Mouse (Mus musculus): ENCODE measurements around the gene Fga. TPM values are rescaled to one million over a fixed set of nuclear protein-coding genes. Genes with fewer than 3 reads are reported as not detected.

Gene Fga
- polyA plus RNA-seq, 1 experiment from 2014 or later = 0.20 TPM

DNA sequence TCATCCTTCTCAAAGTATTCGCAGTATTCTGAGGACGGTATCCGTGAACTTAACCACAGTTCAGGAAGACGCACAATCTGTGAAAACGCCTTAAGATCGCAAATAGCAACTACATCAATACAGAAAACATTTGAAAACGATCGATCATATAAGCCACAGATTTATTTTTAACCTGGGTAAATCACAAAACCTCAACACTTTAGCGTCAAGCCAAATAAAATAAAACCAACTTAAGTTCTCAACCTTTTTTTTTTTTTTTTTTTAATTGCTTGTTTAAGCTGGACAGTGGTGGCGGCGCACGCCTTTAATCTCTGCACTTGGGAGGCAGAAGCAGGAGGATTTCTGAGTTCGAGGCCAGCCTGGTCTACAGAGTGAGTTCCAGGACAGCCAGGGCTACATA is 28.9 kb downstream of the Fga start:
- H3K4me2 ChIP-seq = peak overlapping the region; percentile 54
- DNase-seq = peak; percentile 13
- peaks cover 27% of the 10 kb centered on the region for H3K36me3 ChIP-seq (ENCODE audit: insufficient read depth)
- H3K27ac ChIP-seq (ENCODE audit: low read depth) = no peak overlapping the region
- no peak overlapping the region for H3K9ac ChIP-seq
- no peak; the same call in 1 of the 2 replicates for ATAC-seq (ENCODE audit: insufficient read depth)
- 34% methylated on average over 13 of the region's 13 CpGs for WGBS
- peak overlapping the region; percentile 81 for H3K4me3 ChIP-seq (ENCODE audit: low read depth, low read length)
- H3K9me3 ChIP-seq (ENCODE audit: low read depth, low read length) = no peaks in the 10 kb centered on the region
- H3K4me1 ChIP-seq (ENCODE audit: insufficient read depth) = peaks cover 9% of the 10 kb centered on the region
- no peak for TF ChIP-seq CTCF (IDR thresholded peaks at IDR 0.05; ENCODE audit: low read depth)
- no peaks in the 10 kb centered on the region for H3K27me3 ChIP-seq (ENCODE audit: insufficient read depth, low read length)

DNA sequence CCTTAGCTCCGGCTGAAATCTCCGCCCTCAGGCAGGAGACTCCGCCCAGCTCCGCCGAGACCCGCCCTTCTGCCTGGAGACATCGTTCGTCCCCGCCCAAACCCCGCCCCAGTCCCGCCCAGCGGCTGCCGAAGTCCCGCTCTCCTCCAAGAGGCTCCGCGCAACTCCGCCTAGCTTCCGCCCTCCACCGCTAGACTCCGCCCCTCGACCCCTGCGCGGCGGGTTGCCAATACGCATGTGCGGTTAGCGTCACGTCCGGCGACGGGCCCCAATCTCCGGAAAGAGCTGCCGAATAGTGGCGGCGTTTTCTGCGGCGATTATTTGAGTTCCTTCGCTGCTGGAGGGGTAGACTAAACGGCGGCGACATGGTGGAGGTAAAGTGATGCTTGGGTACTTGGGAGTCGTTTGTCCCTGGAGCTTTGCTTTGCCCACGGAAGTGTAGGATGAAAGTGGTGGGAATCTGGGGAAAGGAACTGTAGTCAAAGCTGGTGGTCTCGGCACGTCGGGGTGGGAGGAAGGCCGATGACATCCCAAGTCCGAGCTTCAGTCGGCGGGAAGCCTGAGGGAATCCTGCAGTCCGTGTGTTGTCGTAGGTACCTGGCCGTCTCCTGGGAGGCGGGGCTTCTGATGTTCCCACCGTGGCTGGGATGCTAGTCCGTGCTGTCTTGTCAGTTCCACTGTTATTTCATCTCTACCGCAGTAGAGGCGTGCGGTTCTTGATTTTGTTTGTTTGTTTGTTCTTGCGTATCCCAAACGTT is 29.6 kb downstream of the Fga start, which contains the start of gene Plrg1:
TSS of gene Plrg1 (plus strand) at position 242 of the 758 bp plus-strand sequence.
- peak within 1 kb of the TSS; percentile 83 for H3K27ac ChIP-seq (ENCODE audit: low read depth)
- peak; percentile 98 for ATAC-seq (ENCODE audit: insufficient read depth)

DNA sequence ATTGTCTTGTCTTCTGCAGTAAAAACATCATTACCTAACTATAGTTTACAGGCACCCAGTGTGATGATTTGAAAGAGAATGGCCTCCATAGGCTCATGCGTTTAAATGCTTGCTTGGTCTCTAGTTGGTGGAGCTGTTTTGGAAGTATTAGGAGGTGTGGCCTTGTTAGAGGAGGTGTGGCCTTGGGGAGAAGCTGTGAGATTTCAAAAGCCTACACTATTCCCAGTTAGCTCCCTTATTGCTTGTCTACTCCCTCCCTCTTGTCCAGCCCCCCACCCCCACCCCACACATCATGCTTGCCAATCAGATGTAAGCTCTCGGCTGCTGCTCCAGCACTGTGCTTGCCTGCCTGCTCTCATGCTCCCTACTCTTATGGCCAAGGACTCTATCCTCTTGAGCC is 31.2 kb downstream of the Fga start:
- H3K4me2 ChIP-seq = no peak overlapping the region
- peaks cover 9% of the 10 kb centered on the region for H3K4me1 ChIP-seq (ENCODE audit: insufficient read depth)
- no peak for ATAC-seq (ENCODE audit: insufficient read depth)
- H3K27me3 ChIP-seq (ENCODE audit: insufficient read depth, low read length) = no peaks in the 10 kb centered on the region
- H3K9me3 ChIP-seq (ENCODE audit: low read depth, low read length) = no peaks in the 10 kb centered on the region
- WGBS = 89% methylated on average over 2 of the region's 2 CpGs
- H3K9ac ChIP-seq = no peak overlapping the region
- peaks cover 50% of the 10 kb centered on the region for H3K36me3 ChIP-seq (ENCODE audit: insufficient read depth)
- TF ChIP-seq CTCF (IDR thresholded peaks at IDR 0.05; ENCODE audit: low read depth) = no peak
- no peak overlapping the region for H3K27ac ChIP-seq (ENCODE audit: low read depth)
- no peak for DNase-seq
- no peak overlapping the region for H3K4me3 ChIP-seq (ENCODE audit: low read depth, low read length)

More for the DNA sequence above, 29.6 kb downstream of the Fga start, which contains the start of gene Plrg1:
- Histone ChIP-seq H3K9me3 (ENCODE audit: low read depth, low read length) (no peaks in the 10 kb centered on the region), H3K4me2 (peak within 1 kb of the TSS; percentile 88), H3K27me3 (ENCODE audit: insufficient read depth, low read length) (no peaks in the 10 kb centered on the region), H3K9ac (peak within 1 kb of the TSS; percentile 85), H3K4me3 (ENCODE audit: low read depth, low read length) (peak within 1 kb of the TSS; percentile 81), H3K4me1 (ENCODE audit: insufficient read depth) (peaks cover 9% of the 10 kb centered on the region), H3K36me3 (ENCODE audit: insufficient read depth) (peaks cover 34% of the 10 kb centered on the region)
- WGBS = under 1% methylated on average over 61 of the region's 61 CpGs
- TF ChIP-seq CTCF (IDR thresholded peaks at IDR 0.05; ENCODE audit: low read depth) = peak; percentile 17; the same call in 1 of the 2 replicates
- DNase-seq = peak; percentile 99

DNA sequence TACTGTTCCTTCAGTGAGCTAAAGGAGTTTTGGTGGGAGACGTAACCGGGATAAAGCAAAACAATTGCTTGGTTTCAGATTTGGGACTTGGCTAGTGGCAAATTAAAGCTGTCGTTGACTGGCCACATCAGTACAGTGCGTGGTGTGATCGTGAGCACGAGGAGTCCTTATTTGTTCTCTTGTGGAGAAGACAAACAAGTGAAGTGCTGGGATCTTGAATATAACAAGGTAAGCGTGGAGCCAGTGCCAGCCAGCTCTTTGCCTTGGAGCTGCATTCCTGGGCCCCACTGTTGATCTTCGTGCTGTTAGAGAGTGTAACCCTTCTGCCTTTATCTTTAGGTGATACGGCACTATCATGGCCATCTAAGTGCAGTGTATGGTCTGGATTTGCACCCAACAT is 42.0 kb downstream of the Fga start:
- no peak overlapping the region for H3K9ac ChIP-seq
- H3K27me3 ChIP-seq (ENCODE audit: insufficient read depth, low read length) = no peaks in the 10 kb centered on the region
- DNase-seq = no peak
- no peak overlapping the region for H3K4me3 ChIP-seq (ENCODE audit: low read depth, low read length)
- TF ChIP-seq CTCF (IDR thresholded peaks at IDR 0.05; ENCODE audit: low read depth) = no peak
- H3K9me3 ChIP-seq (ENCODE audit: low read depth, low read length) = no peaks in the 10 kb centered on the region
- ATAC-seq (ENCODE audit: insufficient read depth) = no peak
- no peaks in the 10 kb centered on the region for H3K4me1 ChIP-seq (ENCODE audit: insufficient read depth)
- no peak overlapping the region for H3K27ac ChIP-seq (ENCODE audit: low read depth)
- WGBS = 74% methylated on average over 9 of the region's 9 CpGs
- H3K36me3 ChIP-seq (ENCODE audit: insufficient read depth) = peaks cover 78% of the 10 kb centered on the region
- no peak overlapping the region for H3K4me2 ChIP-seq

DNA sequence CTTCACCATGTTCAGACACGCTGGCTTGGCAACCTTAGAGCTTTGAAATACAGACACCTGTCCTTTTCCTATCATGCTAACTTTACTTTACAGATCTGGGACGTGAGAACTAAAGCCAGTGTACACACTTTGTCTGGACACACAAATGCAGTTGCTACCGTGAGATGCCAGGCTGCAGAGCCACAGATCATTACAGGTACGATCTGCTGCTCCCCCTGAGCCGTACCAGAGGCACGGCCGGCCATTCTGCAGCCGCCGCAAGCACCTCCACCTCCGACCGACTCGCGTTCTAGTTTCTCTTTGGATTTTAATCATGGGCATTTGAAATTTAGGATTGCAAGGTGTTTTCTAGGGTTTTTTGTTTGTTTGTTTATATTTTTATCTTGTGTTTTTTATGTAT is 43.0 kb downstream of the Fga start:
- no peak for TF ChIP-seq CTCF (IDR thresholded peaks at IDR 0.05; ENCODE audit: low read depth)
- DNase-seq = no peak
- Histone ChIP-seq H3K4me1 (ENCODE audit: insufficient read depth) (no peaks in the 10 kb centered on the region), H3K4me3 (ENCODE audit: low read depth, low read length) (no peak overlapping the region), H3K27me3 (ENCODE audit: insufficient read depth, low read length) (no peaks in the 10 kb centered on the region), H3K9ac (no peak overlapping the region), H3K4me2 (no peak overlapping the region), H3K9me3 (ENCODE audit: low read depth, low read length) (no peaks in the 10 kb centered on the region), H3K27ac (ENCODE audit: low read depth) (no peak overlapping the region), H3K36me3 (ENCODE audit: insufficient read depth) (peaks cover 73% of the 10 kb centered on the region)
- ATAC-seq (ENCODE audit: insufficient read depth) = no peak
- WGBS = 92% methylated on average over 13 of the region's 13 CpGs

DNA sequence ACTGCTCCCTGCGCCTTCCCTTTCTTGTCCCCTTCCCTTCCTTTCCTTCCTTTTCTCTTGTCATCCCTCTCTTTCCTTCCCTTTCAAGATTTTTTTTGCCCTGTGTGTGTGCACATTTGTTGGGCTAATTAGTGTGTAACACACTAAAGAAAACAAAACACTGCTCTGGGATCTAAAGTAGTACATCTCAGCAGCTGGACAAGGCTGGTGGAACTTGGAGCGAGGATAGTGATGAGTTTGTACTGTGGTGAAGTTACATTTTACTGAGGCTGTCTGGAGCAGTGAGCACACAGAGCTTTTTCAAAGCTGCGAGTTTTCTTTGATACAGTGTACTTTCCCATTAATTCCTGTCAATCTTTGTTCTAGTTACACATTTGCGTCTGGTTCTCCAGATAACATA is 44.4 kb downstream of the Fga start:
- Histone ChIP-seq H3K4me2 (no peak overlapping the region), H3K9me3 (ENCODE audit: low read depth, low read length) (no peaks in the 10 kb centered on the region), H3K27me3 (ENCODE audit: insufficient read depth, low read length) (no peaks in the 10 kb centered on the region), H3K27ac (ENCODE audit: low read depth) (no peak overlapping the region), H3K9ac (no peak overlapping the region), H3K36me3 (ENCODE audit: insufficient read depth) (peaks cover 72% of the 10 kb centered on the region), H3K4me3 (ENCODE audit: low read depth, low read length) (no peak overlapping the region), H3K4me1 (ENCODE audit: insufficient read depth) (no peaks in the 10 kb centered on the region)
- no peak for ATAC-seq (ENCODE audit: insufficient read depth)
- 78% methylated on average over 4 of the region's 4 CpGs for WGBS
- TF ChIP-seq CTCF (IDR thresholded peaks at IDR 0.05; ENCODE audit: low read depth) = no peak
- no peak for DNase-seq

DNA sequence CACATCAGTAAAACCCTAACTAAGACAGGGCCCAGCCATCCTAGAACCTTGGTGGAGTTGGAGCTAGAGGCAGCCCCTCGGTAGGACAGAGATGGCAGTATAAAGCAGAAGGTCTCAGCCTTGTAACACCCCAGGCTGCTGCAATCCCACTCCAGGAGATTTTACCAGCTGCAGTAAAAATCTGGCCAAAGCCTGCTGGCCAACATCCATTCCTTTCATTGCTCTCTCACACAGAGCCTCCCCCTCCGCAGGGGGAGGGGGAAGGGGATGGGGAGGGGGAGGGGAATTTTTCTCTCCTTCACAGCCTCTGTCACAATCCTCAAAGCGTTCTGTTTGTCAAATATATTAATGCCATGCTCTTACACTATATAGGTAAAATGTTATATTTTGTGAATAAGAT is 50.7 kb downstream of the Fga start:
- Histone ChIP-seq H3K4me2 (no peak overlapping the region), H3K4me1 (ENCODE audit: insufficient read depth) (peaks cover 2% of the 10 kb centered on the region; the same call in 1 of the 2 replicates), H3K9ac (no peak overlapping the region), H3K27ac (ENCODE audit: low read depth) (no peak overlapping the region), H3K36me3 (ENCODE audit: insufficient read depth) (peaks cover 13% of the 10 kb centered on the region), H3K9me3 (ENCODE audit: low read depth, low read length) (no peaks in the 10 kb centered on the region), H3K4me3 (ENCODE audit: low read depth, low read length) (no peak overlapping the region), H3K27me3 (ENCODE audit: insufficient read depth, low read length) (no peaks in the 10 kb centered on the region)
- ATAC-seq (ENCODE audit: insufficient read depth) (peak; percentile 13; the same call in 1 of the 2 replicates), DNase-seq (peak; percentile 67)
- TF ChIP-seq CTCF (IDR thresholded peaks at IDR 0.05; ENCODE audit: low read depth) = no peak
- 31% methylated on average over 2 of the region's 3 CpGs for WGBS

Data from lung, embryonic 14.5 days (tissue).